Mouse (Mus musculus): ENCODE measurements around the gene B3gnt7. TPM values are rescaled to one million over a fixed set of nuclear protein-coding genes. Genes with fewer than 3 reads are reported as not detected.
A peak's percentile ranks its signal among the peaks of the same experiment; 100 is the strongest.
"Not testable (repeated sequence)": the region's sequence is repeated elsewhere in the genome, so short reads cannot be mapped to it uniquely, and the experiment has no call there.

B3gnt7 gene
- total RNA-seq, 1 experiment, result 103 TPM

- peak; percentile 85 for DNase-seq (ENCODE audit: low read depth, low spot score)
- Histone ChIP-seq H3K9me3 (ENCODE audit: control insufficient read depth, insufficient read depth, low read depth, low read length) (no peaks in the 10 kb centered on the region), H3K9ac (ENCODE audit: insufficient read depth, low read depth, low read length, poor library complexity, severe bottlenecking) (no peak overlapping the region), H3K36me3 (ENCODE audit: control insufficient read depth, insufficient read depth, low read length, poor library complexity, severe bottlenecking) (no peaks in the 10 kb centered on the region), H3K4me1 (ENCODE audit: control insufficient read depth in 2 of 2, insufficient read depth in 2 of 2, low read length in 2 of 2, poor library complexity in 1 of 2) (peaks cover 0 to 10% of the 10 kb centered on the region in 2 experiments; a peak in 1 of 4 replicates), H3K4me3 (ENCODE audit: insufficient read depth in 1 of 2, low read depth in 1 of 2, low read length in 2 of 2, poor library complexity in 1 of 2, severe bottlenecking in 1 of 2) (no peak overlapping the region), H3K27ac (ENCODE audit: insufficient read depth, low read depth, low read length, poor library complexity, severe bottlenecking) (no peak overlapping the region)
- in situ Hi-C loops (cut with MboI; ENCODE audit: low sequenced_read_pairs in 2 of 2, unreplicated experiment in 2 of 2), result loop anchor here (5.0 to 10.0 kb wide), 2 partner anchors 152 to 154 kb away; no protein-coding TSS in a partner anchor
- TF ChIP-seq MAFK (IDR thresholded peaks at IDR 0.05; ENCODE audit: insufficient read depth, low read depth, low read length) (no peak), ZNF384 (IDR thresholded peaks at IDR 0.05; ENCODE audit: low read depth, low read length) (no peak), ZC3H11A (IDR thresholded peaks at IDR 0.05; ENCODE audit: borderline replicate concordance, low read depth, low read length) (no peak; the same call in 1 of the 2 replicates), HCFC1 (IDR thresholded peaks at IDR 0.05; ENCODE audit: borderline replicate concordance, insufficient read depth, low read length) (no peak), CHD2 (IDR thresholded peaks at IDR 0.05; ENCODE audit: low read depth, low read length) (no peak)
These were observed 36.7 kb downstream of the B3gnt7 start for GRCm38 (mm10) chr1:86339156-86339812.

DNA sequence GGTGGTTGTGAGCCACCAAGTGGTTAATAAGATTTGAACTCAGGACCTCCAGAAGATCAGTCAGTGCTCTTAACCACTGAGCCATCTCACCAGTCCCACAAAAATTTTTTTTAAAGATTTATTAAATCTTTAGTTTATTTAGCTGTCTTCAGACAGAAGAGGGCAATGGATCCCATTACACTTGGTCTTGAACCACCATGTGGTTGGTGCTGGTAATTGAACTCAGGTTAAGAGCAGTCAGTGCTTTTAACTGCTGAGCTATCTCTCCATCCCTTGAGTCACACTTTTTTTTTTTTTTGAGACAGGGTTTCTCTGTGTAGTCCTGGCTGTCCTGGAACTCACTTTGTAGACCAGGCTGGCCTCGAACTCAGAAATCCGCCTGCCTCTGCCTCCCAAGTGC, 38.5 kb downstream of the B3gnt7 start:
- H3K27ac ChIP-seq (ENCODE audit: insufficient read depth, low read depth, low read length, poor library complexity, severe bottlenecking); in situ Hi-C loops (cut with MboI; ENCODE audit: low sequenced_read_pairs in 2 of 2, unreplicated experiment in 2 of 2); H3K4me3 ChIP-seq (ENCODE audit: insufficient read depth in 1 of 2, low read depth in 1 of 2, low read length in 2 of 2, poor library complexity in 1 of 2, severe bottlenecking in 1 of 2); H3K9ac ChIP-seq (ENCODE audit: insufficient read depth, low read depth, low read length, poor library complexity, severe bottlenecking); H3K4me1 ChIP-seq (ENCODE audit: control insufficient read depth in 2 of 2, insufficient read depth in 2 of 2, low read length in 2 of 2, poor library complexity in 1 of 2); DNase-seq (ENCODE audit: low read depth, low spot score); H3K9me3 ChIP-seq (ENCODE audit: control insufficient read depth, insufficient read depth, low read depth, low read length); H3K36me3 ChIP-seq (ENCODE audit: control insufficient read depth, insufficient read depth, low read length, poor library complexity, severe bottlenecking): not testable (repeated sequence)

DNA sequence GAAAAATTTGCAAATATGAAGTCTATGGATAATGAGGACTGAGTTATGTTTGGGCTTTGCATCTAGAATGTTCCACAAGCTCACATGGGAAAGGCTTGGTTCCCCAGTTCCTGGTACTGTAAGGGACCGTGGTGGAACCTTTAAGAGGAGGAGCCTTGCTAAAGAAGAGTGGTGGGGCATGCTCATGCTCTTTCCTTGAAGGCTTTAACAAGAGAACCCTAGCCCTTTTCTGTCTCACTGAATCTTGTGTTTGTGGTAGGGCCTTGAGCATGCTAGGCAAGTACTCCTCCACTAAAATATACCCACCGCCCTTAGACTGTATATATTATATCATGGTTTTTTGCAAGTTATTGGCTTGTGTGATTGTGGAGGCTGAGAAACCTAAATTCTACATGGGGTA, 39.7 kb downstream of the B3gnt7 start:
- in situ Hi-C loops (cut with MboI; ENCODE audit: low sequenced_read_pairs in 2 of 2, unreplicated experiment in 2 of 2), result no loop called here
- Histone ChIP-seq H3K4me3 (ENCODE audit: insufficient read depth in 1 of 2, low read depth in 1 of 2, low read length in 2 of 2, poor library complexity in 1 of 2, severe bottlenecking in 1 of 2) (no peak overlapping the region), H3K9ac (ENCODE audit: insufficient read depth, low read depth, low read length, poor library complexity, severe bottlenecking) (no peak overlapping the region), H3K4me1 (ENCODE audit: control insufficient read depth in 2 of 2, insufficient read depth in 2 of 2, low read length in 2 of 2, poor library complexity in 1 of 2) (no peaks in the 10 kb centered on the region), H3K36me3 (ENCODE audit: control insufficient read depth, insufficient read depth, low read length, poor library complexity, severe bottlenecking) (no peaks in the 10 kb centered on the region; the same call in 1 of the 2 replicates), H3K27ac (ENCODE audit: insufficient read depth, low read depth, low read length, poor library complexity, severe bottlenecking) (no peak overlapping the region), H3K9me3 (ENCODE audit: control insufficient read depth, insufficient read depth, low read depth, low read length) (no peaks in the 10 kb centered on the region)
- DNase-seq (ENCODE audit: low read depth, low spot score), result no peak
- TF ChIP-seq ZC3H11A (IDR thresholded peaks at IDR 0.05; ENCODE audit: borderline replicate concordance, low read depth, low read length) (no peak), ZNF384 (IDR thresholded peaks at IDR 0.05; ENCODE audit: low read depth, low read length) (no peak), HCFC1 (IDR thresholded peaks at IDR 0.05; ENCODE audit: borderline replicate concordance, insufficient read depth, low read length) (no peak), CHD2 (IDR thresholded peaks at IDR 0.05; ENCODE audit: low read depth, low read length) (no peak), MAFK (IDR thresholded peaks at IDR 0.05; ENCODE audit: insufficient read depth, low read depth, low read length) (no peak)

DNA sequence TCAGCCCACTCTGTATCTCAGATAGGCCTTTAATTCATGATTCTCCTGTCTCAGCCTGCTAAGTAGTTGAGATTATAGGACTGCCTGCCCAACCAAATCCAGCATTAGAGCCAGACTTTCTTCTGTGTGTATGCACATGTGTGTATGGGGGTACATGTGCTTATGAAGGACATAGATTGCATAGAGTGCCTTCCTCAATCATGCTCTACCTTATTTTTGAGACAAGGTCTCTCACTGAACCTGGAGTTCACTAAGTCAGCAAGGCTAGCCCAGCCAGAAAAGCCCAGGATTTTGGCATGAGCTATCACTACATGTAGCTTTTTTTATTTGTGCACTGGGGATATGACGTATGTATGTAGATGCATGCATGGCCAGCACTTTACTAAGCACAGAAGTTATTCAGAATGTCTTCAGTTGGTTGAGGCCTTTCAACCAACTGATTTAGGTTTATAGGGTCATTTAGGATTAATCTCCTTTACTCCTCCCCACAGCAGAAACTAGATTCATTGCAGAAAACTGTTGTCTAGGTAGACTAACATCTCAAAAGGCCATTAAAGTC, 40.5 kb downstream of the B3gnt7 start:
- Histone ChIP-seq H3K9me3 (ENCODE audit: control insufficient read depth, insufficient read depth, low read depth, low read length) (no peaks in the 10 kb centered on the region), H3K4me1 (ENCODE audit: control insufficient read depth in 2 of 2, insufficient read depth in 2 of 2, low read length in 2 of 2, poor library complexity in 1 of 2) (no peaks in the 10 kb centered on the region), H3K36me3 (ENCODE audit: control insufficient read depth, insufficient read depth, low read length, poor library complexity, severe bottlenecking) (no peaks in the 10 kb centered on the region; the same call in 1 of the 2 replicates), H3K9ac (ENCODE audit: insufficient read depth, low read depth, low read length, poor library complexity, severe bottlenecking) (no peak overlapping the region), H3K4me3 (ENCODE audit: insufficient read depth in 1 of 2, low read depth in 1 of 2, low read length in 2 of 2, poor library complexity in 1 of 2, severe bottlenecking in 1 of 2) (no peak overlapping the region), H3K27ac (ENCODE audit: insufficient read depth, low read depth, low read length, poor library complexity, severe bottlenecking) (no peak overlapping the region)
- in situ Hi-C loops (cut with MboI; ENCODE audit: low sequenced_read_pairs in 2 of 2, unreplicated experiment in 2 of 2), result no loop called here
- TF ChIP-seq HCFC1 (IDR thresholded peaks at IDR 0.05; ENCODE audit: borderline replicate concordance, insufficient read depth, low read length) (no peak), CHD2 (IDR thresholded peaks at IDR 0.05; ENCODE audit: low read depth, low read length) (no peak), MAFK (IDR thresholded peaks at IDR 0.05; ENCODE audit: insufficient read depth, low read depth, low read length) (no peak), ZC3H11A (IDR thresholded peaks at IDR 0.05; ENCODE audit: borderline replicate concordance, low read depth, low read length) (no peak), ZNF384 (IDR thresholded peaks at IDR 0.05; ENCODE audit: low read depth, low read length) (no peak)
- DNase-seq (ENCODE audit: low read depth, low spot score), result no peak

Measured in ES-E14 (cell line).